Mouse (Mus musculus): ENCODE results near the gene Ptcra. TPM values are rescaled to one million over a fixed set of nuclear protein-coding genes. Genes with fewer than 3 reads are reported as not detected.

Gene Ptcra
- polyA plus RNA-seq, 1 experiment from 2014 or later: 0.12 TPM

- peak; percentile 75 for ATAC-seq
- H3K27me3 ChIP-seq: no peaks in the 10 kb centered on the region
- no peak for TF ChIP-seq CTCF (IDR thresholded peaks at IDR 0.05)
- ChIA-PET CTCF (no interaction called here), POLR2A (interaction anchor here (0.6 kb wide), 1 partner anchor 174 kb away, joined by 5 read pairs; no protein-coding TSS in a partner anchor)
- in situ Hi-C loops (cut with MboI; ENCODE audit: low pct_unique_long_range_greater_than_20kb): loop anchor here (5.0 kb wide), 1 partner anchor 59 kb away; the partner anchor contains the start of gene Cul7
- peak; percentile 46 for DNase-seq (ENCODE audit: low read depth, low spot score)
These were observed 52.4 kb downstream of the Ptcra start, which contains the start of gene Pex6 for GRCm38 (mm10) chr17:46710959-46711597. Pex6 (plus strand) TSS chr17:46711463.

- no peaks in the 10 kb centered on the region for H3K27me3 ChIP-seq
- no peak for DNase-seq (ENCODE audit: low read depth, low spot score)
- ChIA-PET CTCF (no interaction called here), POLR2A (interaction anchor here (1.7 kb wide), 1 partner anchor 26 kb away, joined by 4 read pairs; the partner anchor contains the start of gene Klhdc3)
- in situ Hi-C loops (cut with MboI; ENCODE audit: low pct_unique_long_range_greater_than_20kb): no loop called here
- TF ChIP-seq CTCF (IDR thresholded peaks at IDR 0.05): no peak
- ATAC-seq: no peak
These were observed 57.0 kb downstream of the Ptcra start for GRCm38 (mm10) chr17:46706375-46707089.

Other genes with a start within 250 kb of the Ptcra start
- gene Cul9, start 217.3 kb downstream of the Ptcra start, polyA plus RNA-seq (2021): 34.3 TPM
- gene Srf, start 207.5 kb downstream of the Ptcra start, polyA plus RNA-seq (2021): 72.1 TPM
- 86.6 TPM for gene Ptk7, start 134.2 kb downstream of the Ptcra start, polyA plus RNA-seq (2021)
- gene Klc4, start 117.7 kb downstream of the Ptcra start, polyA plus RNA-seq (2021): 42.3 TPM
- 124 TPM for gene Mrpl2, start 117.5 kb downstream of the Ptcra start, polyA plus RNA-seq (2021)
- gene Cul7, start 113.4 kb downstream of the Ptcra start, polyA plus RNA-seq (2021): 109 TPM
- gene Rrp36, start 89.4 kb downstream of the Ptcra start, polyA plus RNA-seq (2021): 46.4 TPM
- gene Mea1, start 84.9 kb downstream of the Ptcra start, polyA plus RNA-seq (2021): 150 TPM
- 61.4 TPM for gene Klhdc3, start 82.8 kb downstream of the Ptcra start, polyA plus RNA-seq (2021)
- gene Ppp2r5d, start 58.6 kb downstream of the Ptcra start, polyA plus RNA-seq (2021): 87.8 TPM
- 39.9 TPM for gene Pex6, start 52.2 kb downstream of the Ptcra start, polyA plus RNA-seq (2021)
- 0.21 TPM for gene Gnmt, start 34.5 kb downstream of the Ptcra start, polyA plus RNA-seq (2021)
- gene Cnpy3, start 11.5 kb downstream of the Ptcra start, polyA plus RNA-seq (2021): 110 TPM
- gene 2310039H08Rik, start 8.9 kb upstream of the Ptcra start, polyA plus RNA-seq (2021): 24.4 TPM
- gene Rpl7l1, start 19.0 kb upstream of the Ptcra start, polyA plus RNA-seq (2021): 119 TPM
- 16.4 TPM for gene Bicral, start 94.8 kb upstream of the Ptcra start, polyA plus RNA-seq (2021)
- gene Tbcc, start 127.0 kb upstream of the Ptcra start, polyA plus RNA-seq (2021): 36.4 TPM
- gene Prph2, start 146.7 kb upstream of the Ptcra start, polyA plus RNA-seq (2021): not detected
- gene Ubr2, start 246.8 kb upstream of the Ptcra start, polyA plus RNA-seq (2021): 60.9 TPM

All from Patski (cell line).